Mouse (Mus musculus): ENCODE results near the gene Gpr162. TPM values are rescaled to one million over a fixed set of nuclear protein-coding genes. Genes with fewer than 3 reads are reported as not detected.
"Not testable (repeated sequence)": the region's sequence is repeated elsewhere in the genome, so short reads cannot be mapped to it uniquely, and the experiment has no call there.

Gpr162 gene
- polyA plus RNA-seq, 1 experiment from 2014 or later, result 1.6 TPM

GRCm38 (mm10) chr6:124900056-124900800 lies 36.4 kb upstream of the Gpr162 start:
- Histone ChIP-seq H3K27ac (replicated peaks) (no peak overlapping the region), H3K27me3 (replicated peaks) (no peaks in the 10 kb centered on the region), H3K9me3 (no peaks in the 10 kb centered on the region), H3K9ac (no peak overlapping the region), H3K4me1 (peaks cover 9% of the 10 kb centered on the region), H3K36me3 (no peaks in the 10 kb centered on the region), H3K4me2 (no peak overlapping the region), H3K4me3 (no peak overlapping the region)
- ATAC-seq (ENCODE audit: extremely low read depth, insufficient number of reproducible peaks, low FRiP score, low TSS enrichment), result no peak
- 55% methylated on average over 8 of the region's 8 CpGs for WGBS

GRCm38 (mm10) chr6:124898359-124898758 lies 34.6 kb upstream of the Gpr162 start:
- H3K4me3 ChIP-seq, result no peak overlapping the region
- no peak overlapping the region for H3K9ac ChIP-seq
- H3K4me2 ChIP-seq, result no peak overlapping the region
- WGBS, result 43% methylated on average over 3 of the region's 3 CpGs
- ATAC-seq (ENCODE audit: extremely low read depth, insufficient number of reproducible peaks, low FRiP score, low TSS enrichment), result no peak
- H3K36me3 ChIP-seq, result no peaks in the 10 kb centered on the region
- no peak overlapping the region for H3K27ac ChIP-seq (replicated peaks)
- H3K27me3 ChIP-seq (replicated peaks), result no peaks in the 10 kb centered on the region
- no peaks in the 10 kb centered on the region for H3K9me3 ChIP-seq
- H3K4me1 ChIP-seq, result no peaks in the 10 kb centered on the region

- not testable (repeated sequence) for H3K27me3 ChIP-seq (replicated peaks); H3K4me2 ChIP-seq; ATAC-seq (ENCODE audit: extremely low read depth, insufficient number of reproducible peaks, low FRiP score, low TSS enrichment); H3K4me3 ChIP-seq; H3K4me1 ChIP-seq; H3K9ac ChIP-seq; H3K36me3 ChIP-seq; H3K9me3 ChIP-seq; H3K27ac ChIP-seq (replicated peaks)
- WGBS, result 78% methylated on average over 2 of the region's 2 CpGs
These were observed 30.3 kb upstream of the Gpr162 start for GRCm38 (mm10) chr6:124894113-124894512.

- Histone ChIP-seq H3K4me1 (no peaks in the 10 kb centered on the region), H3K4me3 (no peak overlapping the region), H3K4me2 (no peak overlapping the region), H3K9me3 (no peaks in the 10 kb centered on the region), H3K27me3 (replicated peaks) (no peaks in the 10 kb centered on the region), H3K36me3 (no peaks in the 10 kb centered on the region), H3K27ac (replicated peaks) (no peak overlapping the region), H3K9ac (no peak overlapping the region)
- WGBS, result 56% methylated on average over 6 of the region's 6 CpGs
- no peak for ATAC-seq (ENCODE audit: extremely low read depth, insufficient number of reproducible peaks, low FRiP score, low TSS enrichment)
These were observed 27.2 kb upstream of the Gpr162 start for GRCm38 (mm10) chr6:124890997-124891396.

GRCm38 (mm10) chr6:124888555-124889125 lies 24.9 kb upstream of the Gpr162 start:
- H3K27ac ChIP-seq (replicated peaks), result no peak overlapping the region
- H3K4me2 ChIP-seq, result no peak overlapping the region
- no peaks in the 10 kb centered on the region for H3K9me3 ChIP-seq
- 88% methylated on average over 6 of the region's 6 CpGs for WGBS
- no peaks in the 10 kb centered on the region for H3K36me3 ChIP-seq
- H3K4me1 ChIP-seq, result 0 out of 2 replicates have a peak, but pooled peaks cover 5% of the 10 kb centered on the region
- H3K9ac ChIP-seq, result no peak overlapping the region
- no peak for ATAC-seq (ENCODE audit: extremely low read depth, insufficient number of reproducible peaks, low FRiP score, low TSS enrichment)
- no peaks in the 10 kb centered on the region for H3K27me3 ChIP-seq (replicated peaks)
- H3K4me3 ChIP-seq, result no peak overlapping the region

GRCm38 (mm10) chr6:124887986-124888385 lies 24.2 kb upstream of the Gpr162 start, which contains the start of gene Cd4:
Gene Cd4, minus strand, starts transcription at chr6:124888221.
- 0 out of 2 replicates have a peak, but pooled peaks cover 5% of the 10 kb centered on the region for H3K4me1 ChIP-seq
- H3K4me3 ChIP-seq, result no peak within 1 kb of the TSS
- no peak within 1 kb of the TSS for H3K4me2 ChIP-seq
- H3K27ac ChIP-seq (replicated peaks), result no peak within 1 kb of the TSS
- no peak within 1 kb of the TSS for H3K9ac ChIP-seq
- WGBS, result 78% methylated on average over 9 of the region's 9 CpGs
- H3K9me3 ChIP-seq, result no peaks in the 10 kb centered on the region
- ATAC-seq (ENCODE audit: extremely low read depth, insufficient number of reproducible peaks, low FRiP score, low TSS enrichment), result no peak
- no peaks in the 10 kb centered on the region for H3K27me3 ChIP-seq (replicated peaks)
- no peaks in the 10 kb centered on the region for H3K36me3 ChIP-seq

- Histone ChIP-seq H3K36me3 (no peaks in the 10 kb centered on the region), H3K4me2 (no peak overlapping the region), H3K27me3 (replicated peaks) (no peaks in the 10 kb centered on the region), H3K27ac (replicated peaks) (no peak overlapping the region; the same call in 1 of the 2 replicates), H3K9me3 (no peaks in the 10 kb centered on the region), H3K9ac (no peak overlapping the region), H3K4me3 (no peak overlapping the region), H3K4me1 (0 out of 2 replicates have a peak, but pooled peaks cover 5% of the 10 kb centered on the region)
- 89% methylated on average over 8 of the region's 8 CpGs for WGBS
- no peak for ATAC-seq (ENCODE audit: extremely low read depth, insufficient number of reproducible peaks, low FRiP score, low TSS enrichment)
These were observed 22.2 kb upstream of the Gpr162 start for GRCm38 (mm10) chr6:124885956-124886381.

- Histone ChIP-seq H3K4me2 (no peak overlapping the region), H3K9me3 (no peaks in the 10 kb centered on the region), H3K27me3 (replicated peaks) (0 out of 2 replicates have a peak, but pooled peaks cover 4% of the 10 kb centered on the region), H3K36me3 (no peaks in the 10 kb centered on the region), H3K9ac (no peak overlapping the region), H3K4me1 (0 out of 2 replicates have a peak, but pooled peaks cover 5% of the 10 kb centered on the region), H3K4me3 (no peak overlapping the region), H3K27ac (replicated peaks) (peak overlapping the region; percentile 63)
- WGBS, result 48% methylated on average over 10 of the region's 10 CpGs
- ATAC-seq (ENCODE audit: extremely low read depth, insufficient number of reproducible peaks, low FRiP score, low TSS enrichment), result no peak
These were observed 21.1 kb upstream of the Gpr162 start for GRCm38 (mm10) chr6:124884714-124885500.

- no peaks in the 10 kb centered on the region for H3K9me3 ChIP-seq
These were observed 19.6 kb upstream of the Gpr162 start for GRCm38 (mm10) chr6:124883351-124883750.

GRCm38 (mm10) chr6:124881821-124882220 lies 18.0 kb upstream of the Gpr162 start:
- Histone ChIP-seq H3K36me3 (no peaks in the 10 kb centered on the region), H3K9ac (no peak overlapping the region), H3K27me3 (replicated peaks) (0 out of 2 replicates have a peak, but pooled peaks cover 9% of the 10 kb centered on the region), H3K9me3 (no peaks in the 10 kb centered on the region), H3K4me1 (0 out of 2 replicates have a peak, but pooled peaks cover 5% of the 10 kb centered on the region), H3K4me2 (no peak overlapping the region), H3K4me3 (no peak overlapping the region), H3K27ac (replicated peaks) (no peak overlapping the region)
- 83% methylated on average over 9 of the region's 9 CpGs for WGBS
- ATAC-seq (ENCODE audit: extremely low read depth, insufficient number of reproducible peaks, low FRiP score, low TSS enrichment), result no peak

More at GRCm38 (mm10) chr6:124883351-124883750, 19.6 kb upstream of the Gpr162 start:
- no peak for ATAC-seq (ENCODE audit: extremely low read depth, insufficient number of reproducible peaks, low FRiP score, low TSS enrichment)
- 71% methylated on average over 10 of the region's 10 CpGs for WGBS
- no peak overlapping the region for H3K27ac ChIP-seq (replicated peaks)
- H3K36me3 ChIP-seq, result no peaks in the 10 kb centered on the region
- H3K4me3 ChIP-seq, result no peak overlapping the region
- no peak overlapping the region for H3K4me2 ChIP-seq
- 0 out of 2 replicates have a peak, but pooled peaks cover 5% of the 10 kb centered on the region for H3K4me1 ChIP-seq
- no peak overlapping the region for H3K9ac ChIP-seq
- H3K27me3 ChIP-seq (replicated peaks), result 0 out of 2 replicates have a peak, but pooled peaks cover 9% of the 10 kb centered on the region

GRCm38 (mm10) chr6:124879390-124879789 lies 15.6 kb upstream of the Gpr162 start:
- H3K27me3 ChIP-seq (replicated peaks), result 0 out of 2 replicates have a peak, but pooled peaks cover 9% of the 10 kb centered on the region
- H3K9me3 ChIP-seq, result no peaks in the 10 kb centered on the region
- no peak overlapping the region for H3K27ac ChIP-seq (replicated peaks)
- H3K4me2 ChIP-seq, result no peak overlapping the region
- no peak overlapping the region for H3K9ac ChIP-seq
- H3K36me3 ChIP-seq, result no peaks in the 10 kb centered on the region
- no peak for ATAC-seq (ENCODE audit: extremely low read depth, insufficient number of reproducible peaks, low FRiP score, low TSS enrichment)
- H3K4me3 ChIP-seq, result no peak overlapping the region
- H3K4me1 ChIP-seq, result no peaks in the 10 kb centered on the region
- WGBS, result 49% methylated on average over 6 of the region's 6 CpGs

Measured in heart, embryonic 13.5 days (tissue).